Mouse (Mus musculus): Measurements from ENCODE around the gene Wnt5b.

DNA sequence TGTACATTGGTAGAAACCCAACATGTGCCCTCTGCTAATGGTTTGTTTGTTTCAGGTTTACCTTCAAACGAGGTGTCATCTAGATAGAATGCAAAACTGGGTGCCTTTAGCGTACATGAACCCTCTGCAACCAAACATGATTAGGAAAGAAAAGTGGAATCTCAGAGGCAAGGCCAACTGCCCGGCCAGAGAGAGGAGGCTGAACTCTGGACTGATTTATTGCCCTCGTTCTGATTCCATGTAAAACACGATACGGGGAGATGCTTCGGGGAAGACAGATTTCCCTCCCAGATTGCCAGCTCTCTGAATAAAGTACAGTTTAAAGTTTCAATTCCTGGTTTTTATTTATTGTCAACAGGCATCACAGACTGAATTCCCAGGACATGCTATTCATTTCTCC lies 138.8 kb downstream of the Wnt5b start:
- TF ChIP-seq CTCF (IDR thresholded peaks at IDR 0.05; ENCODE audit: low read depth, low read length) = no peak
- TF ChIP-seq TAL1 (conservative IDR thresholded peaks at IDR 0.05; ENCODE audit: low read depth, low read length) = no peak
- no peak for TF ChIP-seq POLR2AphosphoS5 (IDR thresholded peaks at IDR 0.05; ENCODE audit: insufficient replicate concordance, low read depth, low read length)
- no peak for TF ChIP-seq GATA1 (IDR thresholded peaks at IDR 0.05; ENCODE audit: borderline replicate concordance, low read length)

All from G1E (cell line).